Mouse (Mus musculus): ENCODE measurements around the gene Shank2.

DNA sequence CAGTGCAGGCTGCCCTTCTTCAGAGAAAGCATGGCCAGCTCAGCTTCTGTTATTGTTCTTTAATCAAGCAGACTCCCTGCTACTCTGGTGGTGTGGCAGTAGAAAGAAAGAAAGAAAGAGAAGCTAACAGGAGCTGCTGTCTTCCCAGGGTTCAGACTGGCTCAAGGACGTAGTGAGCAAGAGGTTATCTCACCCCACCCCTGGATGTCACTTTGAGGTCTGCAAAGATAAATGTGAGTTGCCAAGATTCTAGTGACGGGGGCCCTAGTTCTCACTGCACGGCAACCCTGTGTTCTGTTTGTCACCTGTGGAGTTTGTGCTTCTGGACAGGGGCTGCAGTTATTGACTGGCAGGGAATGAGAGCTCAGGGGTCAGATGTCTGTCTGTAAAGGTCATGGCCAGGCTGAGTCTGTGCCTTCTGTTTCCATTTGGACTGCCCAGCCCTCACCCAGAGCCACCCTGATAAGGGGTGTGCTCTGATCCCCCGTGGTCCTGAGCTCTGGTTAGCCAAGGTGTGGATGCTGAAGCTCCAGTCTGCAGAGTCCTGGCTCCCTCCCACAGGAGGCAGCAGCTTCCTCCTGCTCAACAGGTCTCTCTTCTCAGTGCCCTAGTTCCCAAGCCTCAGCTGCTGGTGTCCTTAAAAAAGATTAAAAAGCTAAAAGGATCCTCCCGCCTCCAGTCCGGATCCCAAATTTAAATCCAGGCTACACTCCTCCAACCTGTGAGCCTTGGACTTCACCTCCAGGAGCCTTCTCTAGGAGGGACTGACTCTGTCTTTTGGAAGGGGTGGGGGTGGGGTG, 238.0 kb downstream of the Shank2 start:
- TF ChIP-seq MXI1 (IDR thresholded peaks at IDR 0.05; ENCODE audit: low read depth, low read length) (no peak), CHD2 (IDR thresholded peaks at IDR 0.05; ENCODE audit: low read length) (no peak)
